Mouse (Mus musculus) liver, adult 2 months (tissue): ENCODE measurements around the gene Arhgap28. TPM values are rescaled to one million over a fixed set of nuclear protein-coding genes. Genes with fewer than 3 reads are reported as not detected.

Experiments
- DNase-seq: peaks from one replicate; pipeline ENCODE4 v3.0.0-alpha.2; 2011; ENCODE audit warnings: low read depth, low spot score; ENCODE audit errors: extremely low read depth
- H3K27ac ChIP-seq: fragments of 200-500 bp; replicated peaks from 2 replicates; pipeline ENCODE4 v1.5.1; 2012; ENCODE audit warnings: low read depth, mild to moderate bottlenecking, control low read depth, inconsistent platforms, low read length; ENCODE audit not compliant: insufficient read depth
- H3K27me3 ChIP-seq: fragments of 200-500 bp; 2 replicates; pipeline ENCODE4 v1.6.1; 2012; ENCODE audit warnings: mild to moderate bottlenecking, moderate library complexity, low read length, inconsistent platforms; ENCODE audit not compliant: control insufficient read depth, insufficient read depth
- H3K36me3 ChIP-seq: fragments of 200-500 bp; 2 replicates; pipeline ENCODE4 v1.6.1; 2012; ENCODE audit warnings: low read length, inconsistent platforms; ENCODE audit not compliant: control insufficient read depth, insufficient read depth
- H3K4me1 ChIP-seq: fragments of 200-500 bp; 2 replicates; pipeline ENCODE4 v1.6.1; 2011; ENCODE audit warnings: low read length; ENCODE audit not compliant: control insufficient read depth, insufficient read depth
- H3K4me3 ChIP-seq: fragments of 200-500 bp; 2 replicates; pipeline ENCODE4 v1.5.1; 2011; ENCODE audit warnings: low read depth, mild to moderate bottlenecking, control low read depth, low read length, moderate library complexity; ENCODE audit not compliant: insufficient read depth
- H3K79me2 ChIP-seq: fragments of 200-500 bp; 2 replicates; pipeline ENCODE4 v1.6.1; 2012; ENCODE audit warnings: inconsistent platforms, mild to moderate bottlenecking, low read length, moderate library complexity; ENCODE audit not compliant: control insufficient read depth, insufficient read depth
- H3K9ac ChIP-seq: fragments of 200-500 bp; 2 replicates; pipeline ENCODE4 v1.6.1; 2012; ENCODE audit warnings: low read depth, mild to moderate bottlenecking, control low read depth, inconsistent platforms, low read length
- CTCF ChIP-seq: fragments of 200-500 bp; IDR thresholded peaks from 2 replicates; pipeline ENCODE4 v1.5.1; 2011; ENCODE audit warnings: low read depth, low read length, control low read depth
- POLR2A ChIP-seq: fragments of 200-500 bp; IDR thresholded peaks from 2 replicates; pipeline ENCODE4 v1.6.1; 2011; ENCODE audit warnings: low read length, control low read depth; ENCODE audit not compliant: insufficient read depth; ENCODE audit errors: extremely low read depth
- WGBS: fragments of 180-500 bp; shearing (Covaris S2); methylation state at CpG from one replicate; pipeline ENCODE4 v1.1.7; 2018; 5-methylcytosine and 5-hydroxymethylcytosine counted together
- polyA plus RNA-seq: library from polyadenylated mRNA; depleted of rRNA; stranded (reverse); fragments of >200 nt; gene quantifications from 2 replicates; pipeline ENCODE4 v1.2.3, GENCODE M21; 2012
- total RNA-seq: library from RNA; depleted of rRNA; stranded (reverse); fragments of >200 nt; gene quantifications from 2 replicates; pipeline ENCODE4 v1.2.3, GENCODE M21; 2014

Gene Arhgap28
- total and polyA plus RNA-seq, 2 experiments, result 0.11 to 0.37 TPM

GRCm38 (mm10) chr17:67912051-67912450 lies 91.9 kb downstream of the Arhgap28 start:
- Histone ChIP-seq H3K4me1 (no peaks in the 10 kb centered on the region), H3K9ac (no peak overlapping the region), H3K27me3 (no peaks in the 10 kb centered on the region), H3K27ac (no peak overlapping the region), H3K79me2 (no peaks in the 10 kb centered on the region), H3K36me3 (no peaks in the 10 kb centered on the region), H3K4me3 (no peak overlapping the region)
- TF ChIP-seq POLR2A (no peak), CTCF (no peak)
- 79% methylated on average over 11 of the region's 11 CpGs for WGBS
- no peak for DNase-seq

DNA sequence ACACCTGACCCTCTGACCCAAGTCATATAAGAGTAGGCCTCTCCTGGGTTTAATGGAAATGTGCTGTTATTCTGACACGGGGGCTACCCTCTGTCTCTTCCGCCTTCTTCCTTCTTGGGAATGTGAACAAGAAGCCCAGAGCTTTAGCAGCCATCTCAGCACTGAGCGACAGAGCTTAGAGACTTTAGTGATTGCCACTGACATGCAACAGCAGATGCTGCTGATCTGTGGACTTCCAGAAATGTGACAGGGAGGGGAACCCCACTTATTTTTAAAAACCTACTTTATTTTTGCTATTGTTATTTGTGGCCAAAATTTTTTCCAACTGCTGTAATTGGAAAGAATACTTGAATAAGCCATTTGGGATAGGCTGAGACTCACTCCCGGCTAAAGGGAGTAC lies 95.4 kb downstream of the Arhgap28 start:
- no peak for TF ChIP-seq CTCF
- no peak overlapping the region for H3K27ac ChIP-seq
- no peak overlapping the region for H3K4me3 ChIP-seq
- no peaks in the 10 kb centered on the region for H3K4me1 ChIP-seq
- whole genome bisulfite sequencing, result 91% methylated on average over 4 of the region's 4 CpGs
- no peaks in the 10 kb centered on the region for H3K36me3 ChIP-seq
- no peaks in the 10 kb centered on the region for H3K79me2 ChIP-seq
- H3K9ac ChIP-seq, result no peak overlapping the region
- no peak for DNase-seq
- no peaks in the 10 kb centered on the region for H3K27me3 ChIP-seq

DNA sequence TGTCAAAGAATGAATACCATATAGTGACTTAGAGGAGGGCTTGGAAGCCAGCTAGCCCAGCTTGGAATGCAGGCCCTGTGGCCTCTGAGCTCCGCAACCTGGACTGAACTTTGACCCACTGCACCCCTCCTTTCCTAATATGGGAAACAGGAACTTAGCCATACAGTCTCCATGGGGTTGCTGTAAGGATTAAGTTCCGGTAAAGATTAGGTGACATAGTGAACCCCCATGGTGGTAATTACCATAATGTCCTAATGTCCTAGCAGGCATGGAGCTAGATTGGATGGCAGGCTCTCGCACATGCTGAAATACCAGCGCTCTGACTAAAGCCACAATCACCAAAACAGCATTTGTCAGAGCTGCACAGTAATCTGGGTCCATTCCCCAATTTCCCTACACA lies 95.8 kb downstream of the Arhgap28 start:
- Histone ChIP-seq H3K36me3 (no peaks in the 10 kb centered on the region), H3K27me3 (no peaks in the 10 kb centered on the region), H3K79me2 (no peaks in the 10 kb centered on the region), H3K9ac (no peak overlapping the region), H3K27ac (no peak overlapping the region), H3K4me3 (no peak overlapping the region), H3K4me1 (no peaks in the 10 kb centered on the region)
- no peak for TF ChIP-seq CTCF
- TF ChIP-seq POLR2A, result no peak
- 80% methylated on average over 4 of the region's 4 CpGs for WGBS
- no peak for DNase-seq

DNA sequence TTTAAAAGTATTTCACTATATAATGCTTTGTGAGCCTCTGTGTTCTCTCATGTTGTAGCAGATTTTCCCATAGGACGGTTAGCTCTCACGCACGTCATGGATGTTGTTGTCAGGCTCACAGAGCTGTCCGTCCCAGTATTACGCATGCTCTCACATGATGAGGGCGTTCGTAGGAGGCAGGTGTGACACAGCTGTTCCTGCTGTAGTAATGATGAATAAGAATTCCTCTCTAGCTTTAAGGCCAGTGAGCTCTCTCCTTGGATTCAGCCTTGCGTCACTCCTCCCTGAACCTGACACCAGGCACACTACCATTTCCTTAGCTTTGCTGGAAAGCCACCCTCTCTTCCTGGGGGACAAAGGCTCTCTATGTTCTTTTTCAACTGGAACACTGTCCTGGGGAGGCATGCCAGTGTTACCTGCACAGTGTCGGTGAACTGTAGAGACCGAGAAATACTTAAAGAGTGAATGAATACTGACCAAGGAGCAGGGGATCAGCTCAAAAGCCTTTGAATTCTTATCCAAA lies 96.3 kb downstream of the Arhgap28 start:
- Histone ChIP-seq H3K27me3 (no peaks in the 10 kb centered on the region), H3K36me3 (no peaks in the 10 kb centered on the region), H3K79me2 (no peaks in the 10 kb centered on the region), H3K9ac (no peak overlapping the region), H3K27ac (no peak overlapping the region), H3K4me1 (no peaks in the 10 kb centered on the region), H3K4me3 (no peak overlapping the region)
- 90% methylated on average over 10 of the region's 10 CpGs for WGBS
- no peak for DNase-seq
- TF ChIP-seq CTCF (no peak), POLR2A (no peak)

DNA sequence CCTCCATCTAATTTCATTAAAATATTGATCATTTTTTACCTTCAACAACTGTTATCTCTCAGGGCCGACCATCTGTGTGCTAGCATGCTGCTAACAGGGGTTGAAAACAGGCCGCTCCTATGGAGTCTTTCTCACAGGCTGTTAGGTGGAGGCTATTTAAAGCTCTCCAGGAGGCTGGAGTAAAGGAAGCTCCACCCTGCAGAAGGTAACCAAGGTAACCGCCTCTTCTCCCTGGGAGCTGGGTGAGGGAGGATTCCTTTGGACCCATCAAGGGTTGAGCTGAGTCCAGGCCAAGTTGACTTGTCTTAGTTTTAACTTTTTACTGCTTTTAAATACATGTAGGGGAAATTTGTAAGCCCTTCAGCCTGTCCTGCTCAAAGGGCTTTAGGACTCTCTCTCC lies 97.7 kb downstream of the Arhgap28 start:
- WGBS, result 83% methylated on average over 3 of the region's 3 CpGs
- TF ChIP-seq POLR2A (no peak), CTCF (no peak)
- Histone ChIP-seq H3K4me3 (no peak overlapping the region), H3K9ac (no peak overlapping the region), H3K27me3 (no peaks in the 10 kb centered on the region), H3K27ac (no peak overlapping the region), H3K79me2 (no peaks in the 10 kb centered on the region), H3K36me3 (no peaks in the 10 kb centered on the region), H3K4me1 (no peaks in the 10 kb centered on the region)
- DNase-seq, result no peak

DNA sequence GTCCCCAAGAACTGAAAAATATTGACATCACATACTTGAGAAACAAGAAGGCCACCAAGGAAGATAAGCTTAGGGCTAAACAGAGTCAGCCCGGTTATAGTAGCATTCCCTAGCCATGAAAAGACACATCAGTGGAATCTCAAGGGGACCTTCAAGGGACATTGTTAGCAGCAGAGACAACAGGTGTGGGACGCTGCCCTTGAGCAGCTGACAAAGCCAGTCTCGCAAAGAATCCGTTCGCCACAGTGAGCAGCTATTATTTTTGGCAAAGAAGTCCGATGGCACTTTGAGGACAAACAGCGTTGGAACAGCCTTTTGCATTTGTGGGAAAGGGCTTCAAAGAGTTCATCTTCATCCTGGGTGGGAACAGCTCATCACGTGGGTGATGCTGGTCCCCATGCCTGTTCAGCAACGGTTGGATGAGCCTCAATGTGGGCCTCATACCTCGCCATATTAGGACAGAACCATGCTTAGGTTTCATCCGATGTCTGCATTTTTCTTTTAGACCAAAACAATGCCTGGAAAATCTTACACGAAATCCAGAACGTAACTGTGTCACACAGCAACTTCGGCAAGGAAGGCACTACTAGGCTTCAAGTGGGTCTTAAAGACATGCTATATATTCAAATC lies 99.5 kb downstream of the Arhgap28 start:
- DNase-seq, result no peak
- H3K36me3 ChIP-seq, result no peaks in the 10 kb centered on the region
- H3K27me3 ChIP-seq, result no peaks in the 10 kb centered on the region
- no peaks in the 10 kb centered on the region for H3K4me1 ChIP-seq
- no peak overlapping the region for H3K4me3 ChIP-seq
- TF ChIP-seq CTCF, result no peak
- no peak for TF ChIP-seq POLR2A
- no peaks in the 10 kb centered on the region for H3K79me2 ChIP-seq
- 85% methylated on average over 14 of the region's 14 CpGs for WGBS
- no peak overlapping the region for H3K27ac ChIP-seq
- H3K9ac ChIP-seq, result no peak overlapping the region
